Mouse (Mus musculus): Measurements from ENCODE around the gene Gnai1. TPM values are rescaled to one million over a fixed set of nuclear protein-coding genes. Genes with fewer than 3 reads are reported as not detected.
A peak's percentile ranks its signal among the peaks of the same experiment; 100 is the strongest.

The Gnai1 gene
- polyA plus RNA-seq, 1 experiment from 2014 or later = 17.8 TPM

DNA sequence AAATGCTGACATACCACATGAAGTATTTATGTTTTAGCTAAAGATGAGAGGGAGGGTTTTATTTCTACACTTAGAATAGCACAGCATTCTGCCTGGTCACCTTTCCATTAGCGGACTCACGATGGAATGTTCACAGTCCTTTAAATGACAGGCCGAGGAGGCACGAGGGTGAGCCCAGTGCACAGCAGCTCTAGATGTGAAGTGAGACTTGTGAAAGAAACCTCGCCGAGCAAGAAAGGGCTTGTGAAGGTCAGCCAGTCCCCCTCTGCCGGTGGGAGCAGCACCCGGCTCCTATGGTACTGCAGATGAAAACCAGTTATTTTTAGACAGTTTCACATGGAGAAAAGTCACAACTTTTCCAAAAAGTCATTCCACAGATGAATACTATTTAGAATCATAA lies 29.4 kb downstream of the Gnai1 start:
- H3K4me1 ChIP-seq = no peaks in the 10 kb centered on the region
- H3K4me3 ChIP-seq = no peak overlapping the region
- peak; percentile 82 for DNase-seq (ENCODE audit: low spot score)
- no peaks in the 10 kb centered on the region for H3K36me3 ChIP-seq
- no peaks in the 10 kb centered on the region for H3K9me3 ChIP-seq
- peak overlapping the region; percentile 38; the same call in 1 of the 2 replicates for H3K27ac ChIP-seq
- 28% methylated on average over 8 of the region's 8 CpGs for WGBS
- H3K27me3 ChIP-seq (ENCODE audit: insufficient read depth, poor library complexity, severe bottlenecking) = no peaks in the 10 kb centered on the region

DNA sequence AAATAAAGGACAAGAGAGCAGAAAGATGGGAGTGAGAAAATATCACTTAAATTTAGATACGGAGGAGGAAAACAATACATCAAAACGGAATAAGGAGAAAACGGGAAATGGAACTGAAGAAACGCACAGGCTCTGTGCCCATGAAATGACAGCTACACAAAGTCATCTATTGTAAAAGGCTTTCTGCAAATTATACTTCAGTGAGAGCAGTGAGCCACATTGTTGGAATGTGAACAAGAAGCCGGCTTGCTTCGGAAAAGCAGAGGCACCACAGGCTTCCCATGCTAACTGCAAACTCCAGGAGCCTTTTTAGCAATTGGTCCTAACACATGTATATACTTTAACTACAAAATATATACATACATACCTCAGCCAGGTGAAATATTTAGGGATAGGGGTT lies 34.0 kb downstream of the Gnai1 start:
- no peaks in the 10 kb centered on the region for H3K4me1 ChIP-seq
- H3K27me3 ChIP-seq (ENCODE audit: insufficient read depth, poor library complexity, severe bottlenecking) = no peaks in the 10 kb centered on the region
- H3K36me3 ChIP-seq = no peaks in the 10 kb centered on the region
- WGBS = 91% methylated on average over 6 of the region's 6 CpGs
- H3K4me3 ChIP-seq = no peak overlapping the region
- DNase-seq (ENCODE audit: low spot score) = no peak
- H3K27ac ChIP-seq = no peak overlapping the region
- no peaks in the 10 kb centered on the region for H3K9me3 ChIP-seq

DNA sequence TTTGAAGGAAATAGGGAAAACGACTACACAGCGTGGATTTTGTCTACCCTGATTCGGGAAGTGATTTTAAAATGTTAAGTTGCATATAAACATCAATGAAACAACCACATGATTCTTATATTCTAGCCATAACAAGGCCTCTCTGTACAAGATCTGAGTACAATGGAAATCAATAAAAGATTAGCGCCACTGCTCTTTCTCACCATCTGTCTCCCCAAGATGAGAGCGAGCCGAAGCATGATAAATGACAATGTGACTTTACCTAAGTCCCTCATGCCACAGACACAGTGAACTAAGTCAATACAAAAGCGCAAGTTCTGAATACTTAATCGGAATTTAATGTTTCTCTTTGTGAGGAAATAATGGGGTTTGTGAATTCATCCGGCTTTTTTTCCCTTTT lies 36.6 kb downstream of the Gnai1 start:
- no peaks in the 10 kb centered on the region for H3K27me3 ChIP-seq (ENCODE audit: insufficient read depth, poor library complexity, severe bottlenecking)
- H3K36me3 ChIP-seq = no peaks in the 10 kb centered on the region
- H3K4me1 ChIP-seq = no peaks in the 10 kb centered on the region
- no peak overlapping the region for H3K4me3 ChIP-seq
- DNase-seq (ENCODE audit: low spot score) = no peak
- WGBS = 87% methylated on average over 9 of the region's 9 CpGs
- no peaks in the 10 kb centered on the region for H3K9me3 ChIP-seq
- H3K27ac ChIP-seq = no peak overlapping the region

DNA sequence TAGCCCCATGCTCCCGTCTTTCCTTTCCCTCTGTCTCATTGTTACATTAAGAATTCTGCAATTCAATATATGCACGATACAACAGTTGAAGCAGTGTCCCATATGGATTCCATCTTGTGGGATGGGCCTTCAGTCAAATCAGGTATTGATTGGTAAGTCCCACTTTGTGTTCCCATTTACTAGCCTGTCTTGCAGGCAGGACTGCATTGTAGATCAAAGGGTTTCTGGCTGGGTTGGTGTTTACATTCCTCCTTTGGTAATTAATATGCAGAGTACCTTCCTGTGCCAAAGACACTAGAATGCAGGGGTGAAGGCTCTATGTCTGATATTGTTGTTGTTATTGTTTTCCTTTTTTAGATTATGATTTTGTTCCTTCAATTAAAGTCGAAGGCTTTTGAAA lies 38.5 kb downstream of the Gnai1 start:
- H3K9me3 ChIP-seq = no peaks in the 10 kb centered on the region
- H3K4me1 ChIP-seq = no peaks in the 10 kb centered on the region
- no peak for DNase-seq (ENCODE audit: low spot score)
- H3K36me3 ChIP-seq = no peaks in the 10 kb centered on the region
- H3K27ac ChIP-seq = no peak overlapping the region
- 77% methylated on average over 3 of the region's 3 CpGs for WGBS
- no peaks in the 10 kb centered on the region for H3K27me3 ChIP-seq (ENCODE audit: insufficient read depth, poor library complexity, severe bottlenecking)
- H3K4me3 ChIP-seq = no peak overlapping the region

DNA sequence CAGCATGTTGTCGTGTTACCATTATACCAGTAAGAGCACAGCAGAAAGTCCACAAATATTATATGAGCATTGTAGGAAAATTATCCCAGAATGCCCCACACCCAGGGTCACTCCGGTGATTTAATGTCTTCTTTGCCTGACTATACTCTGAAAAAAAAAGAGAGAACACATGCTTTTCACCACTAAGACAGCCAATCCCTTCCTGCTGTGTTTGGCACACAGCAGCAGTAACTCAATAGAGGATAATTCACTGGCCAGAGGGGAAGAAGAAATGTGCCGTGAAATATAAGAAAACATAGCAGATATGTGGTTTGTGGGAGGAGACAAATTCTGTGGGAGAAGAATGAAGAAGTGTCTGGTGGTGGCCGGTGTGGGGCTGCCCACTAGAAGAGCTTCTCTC lies 41.3 kb downstream of the Gnai1 start:
- Histone ChIP-seq H3K36me3 (no peaks in the 10 kb centered on the region), H3K27ac (no peak overlapping the region), H3K9me3 (no peaks in the 10 kb centered on the region), H3K4me1 (0 out of 2 replicates have a peak, but pooled peaks cover 4% of the 10 kb centered on the region), H3K4me3 (no peak overlapping the region), H3K27me3 (ENCODE audit: insufficient read depth, poor library complexity, severe bottlenecking) (no peaks in the 10 kb centered on the region)
- 84% methylated on average over 4 of the region's 4 CpGs for WGBS
- no peak for DNase-seq (ENCODE audit: low spot score)

DNA sequence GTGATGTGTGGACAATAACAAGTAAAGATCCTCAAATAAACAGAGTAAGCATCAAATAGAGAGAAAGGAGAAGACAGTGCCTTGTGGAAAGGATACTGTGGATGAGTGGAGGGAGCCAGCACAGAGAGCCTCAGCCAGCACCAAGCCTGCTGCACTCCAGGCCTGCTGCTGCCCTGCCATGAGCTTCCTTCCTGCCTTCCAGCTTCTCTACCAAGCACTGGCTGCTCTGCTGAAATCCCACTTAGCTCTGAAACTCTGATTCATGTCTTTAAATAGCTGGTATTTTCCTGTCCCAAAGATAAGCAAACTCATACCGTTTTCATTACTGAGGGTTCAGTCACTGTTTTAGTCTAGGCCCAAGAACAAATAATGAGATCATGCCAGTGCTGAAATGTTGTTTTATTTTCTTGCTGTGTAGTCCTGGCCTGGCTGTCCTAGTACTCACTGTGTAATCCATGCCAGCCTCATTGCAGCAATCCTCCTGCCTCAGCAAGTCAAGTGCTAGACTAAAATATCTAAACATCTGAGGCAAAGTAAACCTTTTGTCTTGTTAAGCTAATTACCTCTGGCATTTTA lies 52.8 kb downstream of the Gnai1 start:
- Histone ChIP-seq H3K9me3 (no peaks in the 10 kb centered on the region), H3K36me3 (no peaks in the 10 kb centered on the region), H3K4me1 (no peaks in the 10 kb centered on the region), H3K27ac (no peak overlapping the region), H3K27me3 (ENCODE audit: insufficient read depth, poor library complexity, severe bottlenecking) (no peaks in the 10 kb centered on the region), H3K4me3 (no peak overlapping the region)
- WGBS = 15% methylated on average over 1 of the region's 1 CpGs
- DNase-seq (ENCODE audit: low spot score) = no peak

DNA sequence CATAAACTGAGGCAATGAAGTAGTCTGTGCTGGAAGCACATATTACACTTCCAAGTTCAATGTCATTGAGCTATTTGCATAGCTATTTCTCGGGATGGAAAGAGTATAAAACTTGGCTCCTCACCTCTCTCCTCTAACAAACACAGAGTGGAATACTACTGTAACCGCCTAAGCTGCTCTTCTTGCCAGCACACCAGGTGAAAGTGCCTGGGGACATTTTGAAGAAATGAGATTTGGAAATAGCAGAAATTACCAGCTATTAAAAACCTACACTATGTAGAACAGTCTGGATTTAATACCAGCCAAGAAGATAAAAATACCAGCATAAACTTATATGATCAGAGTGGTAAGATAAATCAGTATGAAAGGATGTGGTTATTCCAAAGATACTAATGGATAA lies 63.6 kb downstream of the Gnai1 start:
- no peak for DNase-seq (ENCODE audit: low spot score)
- no peaks in the 10 kb centered on the region for H3K9me3 ChIP-seq
- no peak overlapping the region for H3K27ac ChIP-seq
- H3K36me3 ChIP-seq = no peaks in the 10 kb centered on the region
- H3K4me3 ChIP-seq = no peak overlapping the region
- H3K4me1 ChIP-seq = no peaks in the 10 kb centered on the region
- 77% methylated on average over 2 of the region's 2 CpGs for WGBS
- no peaks in the 10 kb centered on the region for H3K27me3 ChIP-seq (ENCODE audit: insufficient read depth, poor library complexity, severe bottlenecking)

DNA sequence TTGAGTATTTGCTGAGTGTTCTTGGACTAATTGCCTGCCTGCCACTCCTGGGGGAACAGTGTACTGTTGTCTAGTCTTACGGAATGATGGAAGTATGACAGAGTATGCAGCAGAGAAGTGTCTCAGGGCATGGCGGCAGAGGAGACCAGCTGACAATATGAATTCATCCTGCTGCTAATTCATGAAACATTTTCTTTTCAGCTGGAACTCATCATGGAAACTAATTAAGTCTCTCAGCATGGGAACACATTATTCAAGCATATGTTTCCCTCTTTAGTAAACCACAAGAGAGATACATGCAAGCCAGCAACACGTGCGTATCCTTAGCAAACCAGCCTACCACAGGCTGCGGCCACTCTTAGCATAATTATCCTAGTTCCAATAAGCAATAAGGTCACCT lies 67.4 kb downstream of the Gnai1 start:
- H3K27ac ChIP-seq = no peak overlapping the region
- H3K36me3 ChIP-seq = peaks cover 7% of the 10 kb centered on the region; the same call in 1 of the 2 replicates
- H3K9me3 ChIP-seq = no peaks in the 10 kb centered on the region
- no peak overlapping the region for H3K4me3 ChIP-seq
- H3K4me1 ChIP-seq = no peaks in the 10 kb centered on the region
- no peaks in the 10 kb centered on the region for H3K27me3 ChIP-seq (ENCODE audit: insufficient read depth, poor library complexity, severe bottlenecking)
- DNase-seq (ENCODE audit: low spot score) = no peak
- WGBS = 91% methylated on average over 5 of the region's 5 CpGs

DNA sequence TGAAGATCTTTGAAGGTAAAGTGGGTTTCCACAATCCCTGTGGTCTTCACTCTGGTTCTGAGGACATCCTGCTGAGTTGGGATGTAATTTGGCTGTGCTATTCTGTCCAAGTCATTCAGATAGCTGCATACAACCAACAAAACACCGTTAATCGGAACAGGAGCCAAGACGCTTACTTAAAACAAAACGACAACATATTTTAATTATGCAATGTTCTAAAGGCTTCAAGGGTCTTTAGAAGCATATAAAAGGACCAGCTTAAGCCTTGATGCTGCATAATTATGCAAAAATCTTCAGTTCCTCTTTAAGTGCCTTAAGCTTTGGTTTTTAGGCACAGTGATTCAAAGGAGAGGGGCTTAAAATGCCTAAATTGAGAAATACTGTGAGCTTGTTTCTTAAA lies 70.6 kb downstream of the Gnai1 start:
- H3K4me1 ChIP-seq = no peaks in the 10 kb centered on the region
- WGBS = 82% methylated on average over 4 of the region's 4 CpGs
- H3K9me3 ChIP-seq = 0 out of 2 replicates have a peak, but pooled peaks cover 2% of the 10 kb centered on the region
- no peak for DNase-seq (ENCODE audit: low spot score)
- no peaks in the 10 kb centered on the region for H3K27me3 ChIP-seq (ENCODE audit: insufficient read depth, poor library complexity, severe bottlenecking)
- H3K4me3 ChIP-seq = no peak overlapping the region
- no peak overlapping the region for H3K27ac ChIP-seq
- peaks cover 20% of the 10 kb centered on the region for H3K36me3 ChIP-seq

DNA sequence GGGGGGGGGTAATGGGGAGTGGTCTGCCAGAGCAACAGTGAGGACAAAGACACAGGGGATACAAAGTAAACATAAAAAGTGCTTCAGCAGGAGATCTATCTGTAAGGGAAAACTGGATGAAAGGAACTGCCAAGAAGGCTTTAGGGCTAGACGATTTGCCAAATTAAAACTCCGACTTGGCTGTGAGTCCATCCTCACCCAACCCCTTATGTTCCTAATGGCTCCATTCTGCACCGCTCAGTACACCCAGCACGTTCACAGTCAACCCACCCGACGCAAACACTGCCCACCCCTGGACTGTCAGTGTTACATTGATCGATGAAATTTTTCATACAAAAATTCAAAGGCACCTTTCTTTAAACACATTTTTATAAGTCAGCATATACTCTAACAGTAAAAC lies 71.5 kb downstream of the Gnai1 start:
- 0 out of 2 replicates have a peak, but pooled peaks cover 2% of the 10 kb centered on the region for H3K9me3 ChIP-seq
- H3K27me3 ChIP-seq (ENCODE audit: insufficient read depth, poor library complexity, severe bottlenecking) = no peaks in the 10 kb centered on the region
- peaks cover 20% of the 10 kb centered on the region for H3K36me3 ChIP-seq
- WGBS = 91% methylated on average over 7 of the region's 7 CpGs
- H3K4me3 ChIP-seq = no peak overlapping the region
- no peaks in the 10 kb centered on the region for H3K4me1 ChIP-seq
- no peak for DNase-seq (ENCODE audit: low spot score)
- H3K27ac ChIP-seq = no peak overlapping the region

DNA sequence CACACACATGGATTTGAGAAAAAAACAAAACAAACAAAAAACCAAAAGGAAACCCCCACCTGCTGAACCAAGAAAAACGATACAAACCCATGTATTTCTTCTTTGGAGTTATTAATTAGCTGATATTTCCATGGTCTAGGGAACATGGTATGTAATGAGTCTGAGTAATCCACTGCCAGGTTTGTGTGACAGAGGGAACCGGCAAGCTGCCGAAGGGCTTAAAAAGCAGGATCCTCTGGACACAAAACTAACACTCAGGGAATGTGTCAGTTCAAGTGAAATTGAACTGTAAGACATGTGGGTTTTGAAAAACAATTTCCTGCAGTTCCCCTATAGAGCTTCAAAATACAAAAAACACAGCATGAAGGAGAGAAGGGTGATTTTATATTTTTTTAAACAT lies 72.1 kb downstream of the Gnai1 start:
- WGBS = 84% methylated on average over 3 of the region's 3 CpGs
- H3K4me3 ChIP-seq = no peak overlapping the region
- no peak overlapping the region for H3K27ac ChIP-seq
- H3K4me1 ChIP-seq = no peaks in the 10 kb centered on the region
- DNase-seq (ENCODE audit: low spot score) = no peak
- H3K9me3 ChIP-seq = 0 out of 2 replicates have a peak, but pooled peaks cover 2% of the 10 kb centered on the region
- H3K36me3 ChIP-seq = peaks cover 20% of the 10 kb centered on the region
- no peaks in the 10 kb centered on the region for H3K27me3 ChIP-seq (ENCODE audit: insufficient read depth, poor library complexity, severe bottlenecking)

DNA sequence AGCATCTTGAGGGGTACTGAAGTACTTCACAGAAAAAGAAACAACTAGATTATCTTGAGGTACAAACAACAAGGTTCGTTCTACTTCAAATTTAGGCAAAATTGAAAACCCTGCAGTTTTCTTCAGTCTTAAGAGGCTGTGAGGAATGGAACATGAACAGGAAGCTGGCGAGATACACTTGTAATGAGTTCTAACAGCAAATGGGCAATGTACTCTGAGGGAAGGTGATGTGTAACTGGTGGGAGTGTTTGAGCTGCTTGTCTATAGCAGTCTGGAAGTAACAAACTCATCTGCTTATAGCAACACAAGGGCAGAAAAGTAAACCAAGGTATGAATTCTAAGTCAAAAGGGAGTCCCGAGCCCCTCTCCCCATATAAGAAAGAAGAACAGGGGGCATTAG lies 78.1 kb downstream of the Gnai1 start:
- H3K4me1 ChIP-seq = no peaks in the 10 kb centered on the region
- no peak overlapping the region for H3K27ac ChIP-seq
- 84% methylated on average over 3 of the region's 3 CpGs for WGBS

DNA sequence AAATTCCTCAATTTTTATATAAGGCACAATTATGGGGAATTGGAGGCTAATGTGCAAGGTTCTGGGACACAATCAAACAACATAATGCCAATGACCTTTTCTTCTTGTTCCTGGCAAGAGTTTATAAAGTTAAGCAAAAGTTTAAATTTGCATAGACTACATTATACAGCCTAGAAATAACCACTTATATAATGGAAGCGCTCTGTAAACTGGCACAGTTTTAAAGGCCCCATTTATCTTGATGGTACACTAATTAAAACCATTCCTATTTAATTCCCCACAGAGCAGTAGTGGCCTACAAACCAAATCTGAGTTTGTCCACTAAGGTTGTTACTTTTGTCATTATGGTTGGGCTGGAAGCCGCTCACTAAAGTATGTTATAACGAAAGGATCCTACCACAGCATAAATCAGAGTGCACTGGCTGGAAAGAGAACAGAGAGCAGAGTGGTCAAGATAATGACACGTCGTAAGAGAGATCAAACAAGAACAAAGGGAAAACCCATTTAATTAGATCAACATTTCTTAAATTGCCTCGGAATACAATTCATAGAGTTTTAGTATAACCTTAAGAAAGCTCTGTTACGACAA lies 85.7 kb downstream of the Gnai1 start:
- no peak overlapping the region for H3K4me3 ChIP-seq
- 0 out of 2 replicates have a peak, but pooled peaks cover 2% of the 10 kb centered on the region for H3K36me3 ChIP-seq
- no peak overlapping the region for H3K27ac ChIP-seq
- H3K27me3 ChIP-seq (ENCODE audit: insufficient read depth, poor library complexity, severe bottlenecking) = no peaks in the 10 kb centered on the region
- H3K4me1 ChIP-seq = no peaks in the 10 kb centered on the region
- DNase-seq (ENCODE audit: low spot score) = no peak
- H3K9me3 ChIP-seq = no peaks in the 10 kb centered on the region
- 94% methylated on average over 7 of the region's 7 CpGs for WGBS

More for the DNA sequence above, 78.1 kb downstream of the Gnai1 start:
- Histone ChIP-seq H3K27me3 (ENCODE audit: insufficient read depth, poor library complexity, severe bottlenecking) (no peaks in the 10 kb centered on the region), H3K36me3 (peaks cover 8% of the 10 kb centered on the region), H3K4me3 (no peak overlapping the region), H3K9me3 (0 out of 2 replicates have a peak, but pooled peaks cover 2% of the 10 kb centered on the region)
- no peak for DNase-seq (ENCODE audit: low spot score)
